Comparison of ENCODE assay signal across 21 mouse cellular contexts in genomic region chr13:102089551-102089950, GRCm38 (mm10).
DNase-seq lines count a peak whose midpoint lies in the region; ATAC-seq and TF ChIP-seq lines count a peak whose summit lies in the region.
"Had no signal": no experiment of that assay in that cellular context is flagged by ENCODE, and none has a peak within 500 bp of the region (broad histone marks: within the 10 kb centered on the region; RNA-seq: fewer than 3 reads in every experiment).

No protein-coding gene starts in this region.

- H3K4me3 ChIP-seq in lung, embryonic 14.5 days (ENCODE audit: low read depth, low read length), result no peak overlapping the region
- H3K4me3 ChIP-seq in lung, postnatal 0 days (ENCODE audit: low read depth, low read length), result no peak overlapping the region
- no peak overlapping the region for H3K4me3 ChIP-seq in cerebellum, adult 2 months (replicated peaks; ENCODE audit: insufficient read depth, low read depth, low read length)
- H3K4me3 ChIP-seq in kidney, embryonic 15.5 days (replicated peaks), result no peak overlapping the region
- H3K4me3 ChIP-seq: heart, embryonic 13.5 days; layer of hippocampus, adult 2 months; limb, embryonic 15.5 days; midbrain, embryonic 10.5 days; stomach, embryonic 15.5 days had no signal

- no peaks in the 10 kb centered on the region for H3K4me1 ChIP-seq in lung, embryonic 14.5 days (ENCODE audit: insufficient read depth)
- H3K4me1 ChIP-seq in lung, postnatal 0 days (ENCODE audit: insufficient read depth, low read depth, low read length), result no peaks in the 10 kb centered on the region
- no peaks in the 10 kb centered on the region for H3K4me1 ChIP-seq in cerebellum, adult 2 months (ENCODE audit: control insufficient read depth, insufficient read depth, low read length)
- no peaks in the 10 kb centered on the region for H3K4me1 ChIP-seq in kidney, embryonic 15.5 days
- H3K4me1 ChIP-seq: limb, embryonic 15.5 days; midbrain, embryonic 10.5 days; stomach, embryonic 15.5 days had no signal

- no peak overlapping the region for H3K27ac ChIP-seq in lung, embryonic 14.5 days (ENCODE audit: low read depth)
- H3K27ac ChIP-seq in lung, postnatal 0 days (ENCODE audit: low read length), result no peak overlapping the region
- no peak overlapping the region for H3K27ac ChIP-seq in cerebellum, adult 2 months (ENCODE audit: insufficient read depth, low read length)
- H3K27ac ChIP-seq in kidney, embryonic 15.5 days, result no peak overlapping the region
- H3K27ac ChIP-seq: heart, embryonic 13.5 days; hindbrain, postnatal 0 days; layer of hippocampus, adult 2 months; limb, embryonic 15.5 days; midbrain, embryonic 10.5 days; stomach, embryonic 15.5 days had no signal

- H3K27me3 ChIP-seq in lung, embryonic 14.5 days (ENCODE audit: insufficient read depth, low read length), result no peaks in the 10 kb centered on the region
- no peaks in the 10 kb centered on the region for H3K27me3 ChIP-seq in lung, postnatal 0 days (replicated peaks; ENCODE audit: insufficient read depth, low read length)
- H3K27me3 ChIP-seq in cerebellum, adult 2 months (ENCODE audit: control insufficient read depth, insufficient read depth, low read length), result no peaks in the 10 kb centered on the region
- H3K27me3 ChIP-seq in kidney, embryonic 15.5 days, result no peaks in the 10 kb centered on the region
- H3K27me3 ChIP-seq: heart, embryonic 13.5 days; limb, embryonic 15.5 days; stomach, embryonic 15.5 days had no signal

- no peaks in the 10 kb centered on the region for H3K36me3 ChIP-seq in lung, embryonic 14.5 days (ENCODE audit: insufficient read depth)
- H3K36me3 ChIP-seq in lung, postnatal 0 days (ENCODE audit: insufficient read depth, low read length), result no peaks in the 10 kb centered on the region
- no peaks in the 10 kb centered on the region for H3K36me3 ChIP-seq in kidney, embryonic 15.5 days
- H3K36me3 ChIP-seq: G1E; heart, embryonic 13.5 days; limb, embryonic 15.5 days; midbrain, embryonic 10.5 days; stomach, embryonic 15.5 days had no signal

- no peak for ATAC-seq in lung, embryonic 14.5 days (ENCODE audit: insufficient read depth)
- no peak for ATAC-seq in lung, postnatal 0 days
- peak; percentile 72 for ATAC-seq in granulocyte monocyte progenitor cell, adult 5-6 weeks (replicated peaks; ENCODE audit: poor library complexity, severe bottlenecking)
- no peak for ATAC-seq in kidney, embryonic 15.5 days (replicated peaks; ENCODE audit: low FRiP score)
- ATAC-seq: forebrain, embryonic 16.5 days; hindbrain, postnatal 0 days had no signal

- no peak for TF ChIP-seq CTCF in lung, embryonic 14.5 days (IDR thresholded peaks at IDR 0.05; ENCODE audit: low read depth)
- no peak for TF ChIP-seq CTCF in lung, postnatal 0 days (IDR thresholded peaks at IDR 0.05)
- no peak for TF ChIP-seq CTCF in cerebellum, adult 2 months (IDR thresholded peaks at IDR 0.05; ENCODE audit: borderline replicate concordance, insufficient read depth, low read depth, low read length)

- 41% methylated on average over 5 of the region's 5 CpGs for WGBS in lung, embryonic 14.5 days
- WGBS in lung, postnatal 0 days, result 48% methylated on average over 5 of the region's 5 CpGs
- 26% methylated on average over 5 of the region's 5 CpGs for WGBS in cerebellum, adult 2 months
- WGBS in kidney, embryonic 15.5 days, result 42% methylated on average over 5 of the region's 5 CpGs

- no peak overlapping the region for H3K9ac ChIP-seq in lung, embryonic 14.5 days
- no peak overlapping the region for H3K9ac ChIP-seq in lung, postnatal 0 days (replicated peaks; ENCODE audit: low read depth)
- H3K9ac ChIP-seq in kidney, embryonic 15.5 days, result no peak overlapping the region
- H3K9ac ChIP-seq: heart, embryonic 13.5 days; limb, embryonic 15.5 days; stomach, embryonic 15.5 days had no signal

- DNase-seq in lung, embryonic 14.5 days, result peak; percentile 8
- no peak for DNase-seq in lung, postnatal 0 days (ENCODE audit: low spot score)
- peak; percentile 31 to 54 for DNase-seq in natural killer cell, adult 2 months (ENCODE audit: low spot score in 2 of 2)
- peak; percentile 55 for DNase-seq in thymus, postnatal 4 days
- no peak for DNase-seq in cerebellum, adult 2 months
- no peak for DNase-seq in layer of hippocampus, adult 9-10 months (ENCODE audit: low spot score)
- DNase-seq: cerebellum, adult 8-10 months; embryo, embryonic 11 days; kidney, adult 11 months; kidney, postnatal 14 days; right cerebral cortex, postnatal 25 days had no signal

- no peak for TF ChIP-seq POLR2A in cerebellum, adult 2 months (IDR thresholded peaks at IDR 0.05; ENCODE audit: borderline replicate concordance, insufficient read depth, low read length)

- TF ChIP-seq EP300 in lung, postnatal 0 days (IDR thresholded peaks at IDR 0.05), result no peak

- no peaks in the 10 kb centered on the region for H3K9me3 ChIP-seq in lung, embryonic 14.5 days (ENCODE audit: low read depth, low read length)
- H3K9me3 ChIP-seq in lung, postnatal 0 days (ENCODE audit: low read length), result no peaks in the 10 kb centered on the region
- H3K9me3 ChIP-seq in kidney, embryonic 15.5 days (replicated peaks), result no peaks in the 10 kb centered on the region
- H3K9me3 ChIP-seq: G1E; heart, embryonic 13.5 days; limb, embryonic 15.5 days; midbrain, embryonic 10.5 days; stomach, embryonic 15.5 days had no signal

- no peak overlapping the region for H3K4me2 ChIP-seq in lung, embryonic 14.5 days
- H3K4me2 ChIP-seq in lung, postnatal 0 days (replicated peaks; ENCODE audit: low read depth, low read length), result no peak overlapping the region
- no peak overlapping the region for H3K4me2 ChIP-seq in kidney, embryonic 15.5 days
- H3K4me2 ChIP-seq: heart, embryonic 13.5 days; limb, embryonic 15.5 days; stomach, embryonic 15.5 days had no signal

Comparison
In these comparisons a context has a peak if more than half of its experiments do, and no peak if none do; other contexts are left out.
1. DNase-seq: peak in lung, embryonic 14.5 days (single experiment), natural killer cell, adult 2 months (2 of 2) and thymus, postnatal 4 days (single experiment); none in lung, postnatal 0 days (single experiment), cerebellum, adult 2 months (0 of 2) and layer of hippocampus, adult 9-10 months (single experiment).